Mouse (Mus musculus) intestine, embryonic 16.5 days (tissue): Measurements from ENCODE around the gene Npas3. TPM values are rescaled to one million over a fixed set of nuclear protein-coding genes. Genes with fewer than 3 reads are reported as not detected.

Experiments
- ATAC-seq: fragments of 200-750 bp; cut with Nextera tagmentation; 2 replicates; pipeline ENCODE4 v1.8.0; 2017; ENCODE audit warnings: moderate TSS enrichment, moderate library complexity
- H3K27ac ChIP-seq: fragments of 300-500 bp; sonication (generic); 2 replicates; pipeline ENCODE4 v1.5.1; 2014; ENCODE audit warnings: mild to moderate bottlenecking, low read length
- H3K27me3 ChIP-seq: fragments of 300-500 bp; sonication (generic); replicated peaks from 2 replicates; pipeline ENCODE4 v1.6.1; 2014; ENCODE audit warnings: low read length, control low read depth, mixed read lengths; ENCODE audit not compliant: control insufficient read depth, insufficient read depth
- H3K36me3 ChIP-seq: fragments of 300-500 bp; sonication (generic); 2 replicates; pipeline ENCODE4 v1.6.1; 2014; ENCODE audit warnings: low read length, control low read depth; ENCODE audit not compliant: control insufficient read depth, insufficient read depth
- H3K4me1 ChIP-seq: fragments of 300-500 bp; sonication (generic); 2 replicates; pipeline ENCODE4 v1.6.1; 2014; ENCODE audit warnings: low read length, control low read depth, mixed read lengths; ENCODE audit not compliant: control insufficient read depth, insufficient read depth
- H3K4me2 ChIP-seq: fragments of 300-500 bp; sonication (generic); 2 replicates; pipeline ENCODE4 v1.6.1; 2014; ENCODE audit warnings: low read depth, low read length, control low read depth
- H3K4me3 ChIP-seq: fragments of 300-500 bp; sonication (generic); 2 replicates; pipeline ENCODE4 v1.5.1; 2014; ENCODE audit warnings: mild to moderate bottlenecking, low read length
- H3K9ac ChIP-seq: fragments of 300-500 bp; sonication (generic); 2 replicates; pipeline ENCODE4 v1.6.1; 2014; ENCODE audit warnings: low read depth, low read length
- H3K9me3 ChIP-seq: fragments of 300-500 bp; sonication (generic); 2 replicates; pipeline ENCODE4 v1.6.1; 2016; ENCODE audit warnings: low read length, control low read depth; ENCODE audit not compliant: control insufficient read depth
- WGBS: fragments of 180-500 bp; shearing (Covaris S2); extraction: QIAGEN DNeasy Blood & Tissue Kit; methylation state at CpG from one replicate; pipeline ENCODE4 v1.1.7; 2014; 5-methylcytosine and 5-hydroxymethylcytosine counted together
- polyA plus RNA-seq: library from polyadenylated mRNA; unstranded; fragments of >200 nt; fragmentation: Nextera tagmentation; extraction: Ambion mirVana; gene quantifications from 2 replicates; pipeline ENCODE4 v1.2.1, GENCODE M21; 2015

Gene Npas3
- polyA plus RNA-seq: 1.0 and 1.9 TPM in 2 replicates

DNA sequence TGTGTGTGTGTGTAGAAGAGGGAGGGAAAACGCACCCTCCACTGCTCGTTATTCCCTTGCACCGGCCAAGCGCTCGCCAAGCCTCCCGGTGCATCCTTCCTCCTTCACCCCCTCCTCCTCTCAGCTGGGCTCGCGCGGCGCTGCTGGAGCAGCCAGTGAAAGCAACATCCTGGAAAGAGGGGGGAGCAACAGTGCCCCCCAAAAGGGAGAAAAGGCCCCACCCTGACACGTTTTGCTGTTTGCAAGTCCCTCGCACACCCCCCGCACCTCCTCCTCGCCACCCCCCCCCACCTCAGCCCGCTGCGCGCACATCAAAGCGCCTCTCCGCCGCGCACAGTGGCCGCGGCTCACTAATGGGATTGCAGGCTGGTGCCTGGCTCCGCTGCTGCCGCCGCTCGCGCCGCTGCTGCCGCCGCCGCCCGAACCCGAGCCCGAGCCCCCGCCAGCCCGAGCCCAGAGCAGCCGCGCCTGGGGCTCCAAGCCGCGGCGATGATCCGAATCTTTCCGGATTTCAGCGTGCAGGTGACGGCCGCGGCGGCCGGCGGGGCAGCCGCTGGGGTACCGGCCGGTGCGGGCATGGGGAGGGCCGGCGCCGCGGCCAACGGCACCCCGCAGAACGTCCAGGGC, at the start of gene Npas3:
Gene Npas3, plus strand, starts transcription at position 577 of the 627 bp plus-strand sequence.
- WGBS: under 1% methylated on average over 51 of the region's 62 CpGs
- Histone ChIP-seq H3K4me2 (peak within 1 kb of the TSS; percentile 95), H3K27ac (no peak within 1 kb of the TSS), H3K9me3 (no peaks in the 10 kb centered on the region), H3K27me3 (peaks cover 51% of the 10 kb centered on the region), H3K4me3 (peak within 1 kb of the TSS; percentile 55), H3K36me3 (no peaks in the 10 kb centered on the region), H3K4me1 (peaks cover 23% of the 10 kb centered on the region), H3K9ac (peak within 1 kb of the TSS; percentile 54)
- peak; percentile 43 for ATAC-seq

DNA sequence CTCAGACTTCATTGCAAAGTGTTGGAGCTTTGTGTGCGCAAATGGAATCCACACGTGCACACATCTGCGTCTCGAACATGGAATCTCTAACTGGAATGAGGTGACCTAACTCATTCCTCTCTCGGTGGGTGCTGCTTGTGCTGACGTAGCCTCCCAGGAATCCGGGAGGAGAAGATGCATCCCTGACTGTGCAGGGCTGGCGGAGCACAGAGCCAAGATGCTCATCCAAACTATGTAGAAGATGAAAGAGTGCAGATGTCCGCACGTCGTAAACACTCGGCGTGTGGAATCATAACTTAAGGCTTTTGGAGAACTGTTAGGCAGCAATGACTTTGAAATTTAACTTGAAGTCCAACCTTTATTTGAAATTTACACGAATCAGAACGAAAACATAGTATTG, 31.3 kb upstream of the Npas3 start:
- no peaks in the 10 kb centered on the region for H3K27me3 ChIP-seq
- no peaks in the 10 kb centered on the region for H3K36me3 ChIP-seq
- ATAC-seq: peak; percentile 55; the same call in 1 of the 2 replicates
- H3K27ac ChIP-seq: no peak overlapping the region
- H3K9ac ChIP-seq: no peak overlapping the region
- H3K4me3 ChIP-seq: no peak overlapping the region
- H3K4me2 ChIP-seq: no peak overlapping the region
- H3K4me1 ChIP-seq: no peaks in the 10 kb centered on the region
- 57% methylated on average over 15 of the region's 15 CpGs for WGBS
- no peaks in the 10 kb centered on the region for H3K9me3 ChIP-seq

GRCm38 (mm10) chr12:53222742-53223141, 25.7 kb upstream of the Npas3 start:
- no peak overlapping the region for H3K27ac ChIP-seq
- no peak overlapping the region for H3K4me3 ChIP-seq
- ATAC-seq: no peak
- no peaks in the 10 kb centered on the region for H3K9me3 ChIP-seq
- 72% methylated on average over 4 of the region's 4 CpGs for WGBS
- no peaks in the 10 kb centered on the region for H3K36me3 ChIP-seq
- H3K4me2 ChIP-seq: no peak overlapping the region
- H3K9ac ChIP-seq: no peak overlapping the region
- no peaks in the 10 kb centered on the region for H3K27me3 ChIP-seq
- H3K4me1 ChIP-seq: no peaks in the 10 kb centered on the region

GRCm38 (mm10) chr12:53227356-53227755, 21.1 kb upstream of the Npas3 start:
- no peak overlapping the region for H3K27ac ChIP-seq
- H3K4me1 ChIP-seq: no peaks in the 10 kb centered on the region
- H3K27me3 ChIP-seq: no peaks in the 10 kb centered on the region
- H3K9me3 ChIP-seq: no peaks in the 10 kb centered on the region
- no peak overlapping the region for H3K4me3 ChIP-seq
- H3K4me2 ChIP-seq: no peak overlapping the region
- no peak for ATAC-seq
- H3K9ac ChIP-seq: no peak overlapping the region
- 50% methylated on average over 4 of the region's 4 CpGs for WGBS
- no peaks in the 10 kb centered on the region for H3K36me3 ChIP-seq

DNA sequence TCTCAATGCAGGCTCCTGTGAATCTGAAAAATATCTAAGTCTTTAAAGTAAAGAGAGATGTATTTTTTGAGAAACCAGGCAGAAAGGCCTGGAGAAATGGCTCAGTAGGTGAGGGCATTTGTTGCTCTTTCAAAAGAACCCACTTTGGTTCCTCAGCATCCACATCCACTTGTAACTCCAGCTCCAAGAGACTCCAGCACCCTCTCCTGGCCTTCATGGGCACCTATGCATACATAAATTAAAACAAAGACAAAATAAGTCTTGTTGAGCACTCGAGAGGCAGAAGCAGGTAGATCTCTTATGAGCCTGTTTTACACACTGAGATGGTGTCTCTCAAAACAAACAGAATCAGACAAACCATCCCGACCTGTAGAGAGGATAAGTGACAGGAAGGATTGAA, 19.1 kb upstream of the Npas3 start:
- no peaks in the 10 kb centered on the region for H3K9me3 ChIP-seq
- H3K4me3 ChIP-seq: no peak overlapping the region
- H3K27ac ChIP-seq: no peak overlapping the region
- WGBS: 62% methylated on average over 2 of the region's 2 CpGs
- H3K9ac ChIP-seq: no peak overlapping the region
- no peaks in the 10 kb centered on the region for H3K36me3 ChIP-seq
- H3K27me3 ChIP-seq: no peaks in the 10 kb centered on the region
- H3K4me2 ChIP-seq: no peak overlapping the region
- ATAC-seq: no peak
- H3K4me1 ChIP-seq: no peaks in the 10 kb centered on the region

GRCm38 (mm10) chr12:53246181-53246580, 2.3 kb upstream of the Npas3 start:
- H3K36me3 ChIP-seq: no peaks in the 10 kb centered on the region
- H3K4me1 ChIP-seq: peaks cover 19% of the 10 kb centered on the region
- peak overlapping the region; percentile 55 for H3K4me3 ChIP-seq
- no peak for ATAC-seq
- WGBS: 4% methylated on average over 12 of the region's 12 CpGs
- H3K27me3 ChIP-seq: peaks cover 44% of the 10 kb centered on the region
- peak overlapping the region; percentile 49; the same call in 1 of the 2 replicates for H3K9ac ChIP-seq
- no peak overlapping the region for H3K27ac ChIP-seq
- no peaks in the 10 kb centered on the region for H3K9me3 ChIP-seq
- peak overlapping the region; percentile 95 for H3K4me2 ChIP-seq

- no peaks in the 10 kb centered on the region for H3K36me3 ChIP-seq
- H3K4me2 ChIP-seq: peak overlapping the region; percentile 95
- peaks cover 23% of the 10 kb centered on the region for H3K4me1 ChIP-seq
- ATAC-seq: 0 out of 2 replicates have a peak, but pooled peaks have one; percentile 42
- H3K9ac ChIP-seq: peak overlapping the region; percentile 49
- H3K27me3 ChIP-seq: peaks cover 50% of the 10 kb centered on the region
- WGBS: 2% methylated on average over 28 of the region's 28 CpGs
- H3K9me3 ChIP-seq: no peaks in the 10 kb centered on the region
- no peak overlapping the region for H3K27ac ChIP-seq
- peak overlapping the region; percentile 55 for H3K4me3 ChIP-seq
Measured at GRCm38 (mm10) chr12:53246581-53247490, 1.6 kb upstream of the Npas3 start.

DNA sequence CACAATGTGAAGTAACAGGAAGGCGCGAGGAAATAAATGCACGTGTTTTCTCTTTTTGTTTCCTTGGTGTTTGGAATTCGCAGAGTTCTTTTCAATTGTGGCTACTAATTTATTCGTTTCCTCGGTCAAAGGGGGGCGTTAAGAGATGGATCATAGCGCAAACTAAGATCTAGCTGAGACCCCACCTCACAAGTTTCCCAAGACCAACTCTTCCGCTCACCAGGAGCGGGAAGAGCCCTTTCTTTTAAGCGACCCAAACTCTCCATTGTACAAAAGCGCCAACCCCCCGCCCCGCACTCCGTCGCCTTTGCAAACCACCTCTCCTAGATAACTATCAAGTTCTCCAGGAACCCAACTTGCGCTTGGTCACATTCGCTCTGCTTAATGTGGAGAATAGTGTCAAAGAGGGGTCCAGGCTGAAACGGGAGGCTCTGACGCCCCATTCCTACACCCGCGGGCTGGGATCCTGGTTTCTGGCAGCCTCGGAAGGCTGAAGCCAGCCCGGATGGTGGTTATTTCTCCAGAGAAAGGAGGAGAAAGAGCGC, 914 bp upstream of the Npas3 start:
- ATAC-seq: no peak
- H3K36me3 ChIP-seq: no peaks in the 10 kb centered on the region
- peaks cover 51% of the 10 kb centered on the region for H3K27me3 ChIP-seq
- no peaks in the 10 kb centered on the region for H3K9me3 ChIP-seq
- under 1% methylated on average over 25 of the region's 25 CpGs for WGBS
- H3K4me3 ChIP-seq: peak overlapping the region; percentile 55
- peaks cover 23% of the 10 kb centered on the region for H3K4me1 ChIP-seq
- peak overlapping the region; percentile 95 for H3K4me2 ChIP-seq
- H3K27ac ChIP-seq: no peak overlapping the region
- 0 out of 2 replicates have a peak overlapping the region, but pooled peaks have one; percentile 54 for H3K9ac ChIP-seq

DNA sequence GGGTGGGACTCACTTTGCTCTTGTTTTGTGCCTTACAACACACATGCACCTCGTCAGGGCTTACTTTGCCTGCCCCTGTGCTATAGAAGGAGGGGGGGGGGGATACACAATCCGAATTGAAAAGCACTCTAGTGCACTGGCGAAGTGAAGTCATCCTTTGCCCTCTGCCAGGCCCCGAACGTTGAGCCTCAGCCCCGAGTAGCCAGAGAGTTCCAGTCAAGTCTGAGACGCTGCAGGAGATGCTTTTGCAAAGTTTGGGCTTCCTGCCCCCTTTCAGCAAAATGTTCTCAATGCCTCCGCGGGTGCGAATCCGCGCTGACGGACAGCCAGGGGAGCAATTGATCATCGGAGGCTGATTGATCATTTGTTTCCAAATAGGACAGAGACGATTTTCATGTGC, 319 bp downstream of the Npas3 start:
- Histone ChIP-seq H3K9ac (peak overlapping the region; percentile 54; the same call in 1 of the 2 replicates), H3K9me3 (no peaks in the 10 kb centered on the region), H3K4me1 (peaks cover 23% of the 10 kb centered on the region), H3K4me2 (peak overlapping the region; percentile 95), H3K36me3 (no peaks in the 10 kb centered on the region), H3K27ac (no peak overlapping the region), H3K27me3 (peaks cover 51% of the 10 kb centered on the region), H3K4me3 (peak overlapping the region; percentile 55)
- ATAC-seq: no peak
- under 1% methylated on average over 15 of the region's 15 CpGs for WGBS
